Mouse (Mus musculus) CH12.LX (cell line): ENCODE measurements around the gene Impg1.

Source experiments
- CTCF ChIP-seq, 2 experiments: IDR thresholded peaks in 1 of 2; conservative IDR thresholded peaks in 1 of 2; 2 replicates each; pipeline ENCODE4 v1.5.1; 2011 to 2012; ENCODE audit warnings: low read depth in 2 of 2, low read length in 2 of 2, improper control_type of control experiment in 1 of 2, inconsistent platforms in 1 of 2, mild to moderate bottlenecking in 1 of 2, moderate library complexity in 1 of 2
- EP300 ChIP-seq: IDR thresholded peaks from 2 replicates; pipeline ENCODE4 v1.6.1; 2011; ENCODE audit warnings: low read length, improper control_type of control experiment
- UBTF ChIP-seq: IDR thresholded peaks from 2 replicates; pipeline ENCODE4 v1.6.1; 2012; ENCODE audit warnings: low read depth, mild to moderate bottlenecking, inconsistent platforms, low read length, improper control_type of control experiment, moderate library complexity

DNA sequence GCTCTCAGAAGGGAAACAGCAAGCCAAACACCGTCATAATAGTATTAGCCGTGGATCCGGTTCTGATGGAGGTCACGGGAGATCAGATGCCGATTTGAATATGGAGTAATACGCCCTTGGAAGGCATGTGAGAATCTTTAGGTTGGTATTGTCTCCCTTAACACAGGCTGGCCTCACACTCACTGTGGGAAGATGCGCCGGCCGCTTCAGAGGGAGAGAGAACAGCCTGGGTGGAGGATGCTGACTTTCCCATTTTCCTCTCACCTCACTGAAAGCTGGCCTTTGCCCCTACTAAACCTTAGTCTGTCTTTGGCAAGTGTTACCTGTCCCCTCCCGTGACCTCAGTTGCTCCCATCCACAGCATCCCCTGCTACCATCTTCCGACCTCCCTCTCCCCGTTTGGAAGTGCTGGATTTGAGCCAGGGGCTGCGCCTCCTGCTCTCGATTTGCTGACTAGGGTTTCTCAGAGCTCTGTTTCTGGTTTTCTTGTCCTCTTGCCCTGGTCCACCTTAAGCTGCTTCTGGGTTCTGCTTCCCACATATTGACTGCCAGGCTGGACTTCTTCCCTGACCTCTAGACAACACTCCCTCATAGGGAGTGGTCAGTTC is 131.2 kb downstream of the Impg1 start:
- TF ChIP-seq UBTF (no peak), EP300 (no peak), CTCF (conservative IDR thresholded peaks at IDR 0.05 in 1 of 2, IDR thresholded peaks at IDR 0.05 in 1 of 2; ENCODE audit: low read depth in 2 of 2, low read length in 2 of 2) (no peak)
